Mouse (Mus musculus) lung, embryonic 15.5 days (tissue): ENCODE measurements at regions not wholly inside any gene's neighbourhood (a gene's known extent, or its start where the extent isn't known, plus 50 kb on each side); places are given as distances from the start of the nearest gene placed in this dataset.

Source experiments
- ATAC-seq: fragments of 200-750 bp; cut with Nextera tagmentation; 2 replicates; pipeline ENCODE4 v1.8.0; 2017; ENCODE audit warnings: moderate number of reproducible peaks, borderline replicate concordance; ENCODE audit not compliant: low FRiP score, low TSS enrichment; ENCODE audit errors: extremely low read depth
- H3K27ac ChIP-seq: fragments of 300-500 bp; sonication (generic); 2 replicates; pipeline ENCODE4 v1.5.1; 2015; ENCODE audit warnings: moderate library complexity, mild to moderate bottlenecking, inconsistent platforms
- H3K27me3 ChIP-seq: fragments of 300-500 bp; sonication (generic); 2 replicates; pipeline ENCODE4 v1.6.1; 2015; ENCODE audit warnings: inconsistent platforms
- H3K36me3 ChIP-seq: fragments of 300-500 bp; sonication (generic); 2 replicates; pipeline ENCODE4 v1.6.1; 2015; ENCODE audit warnings: inconsistent platforms
- H3K4me1 ChIP-seq: fragments of 300-500 bp; sonication (generic); 2 replicates; pipeline ENCODE4 v1.6.1; 2015; ENCODE audit warnings: inconsistent platforms
- H3K4me2 ChIP-seq: fragments of 300-500 bp; sonication (generic); 2 replicates; pipeline ENCODE4 v1.6.1; 2015; ENCODE audit warnings: inconsistent platforms, mild to moderate bottlenecking, moderate library complexity
- H3K4me3 ChIP-seq: fragments of 300-500 bp; sonication (generic); 2 replicates; pipeline ENCODE4 v1.5.1; 2015; ENCODE audit warnings: mild to moderate bottlenecking, inconsistent platforms
- H3K9ac ChIP-seq: fragments of 300-500 bp; sonication (generic); 2 replicates; pipeline ENCODE4 v1.6.1; 2015; ENCODE audit warnings: inconsistent platforms
- H3K9me3 ChIP-seq: fragments of 300-500 bp; sonication (generic); 2 replicates; pipeline ENCODE4 v1.6.1; 2016; ENCODE audit warnings: inconsistent platforms
- WGBS: fragments of 180-500 bp; shearing (Covaris S2); methylation state at CpG from one replicate; pipeline ENCODE4 v1.1.7; 2015; 5-methylcytosine and 5-hydroxymethylcytosine counted together

- H3K9ac ChIP-seq: no peak overlapping the region
- ATAC-seq: no peak
- WGBS: 90% methylated on average over 13 of the region's 13 CpGs
- H3K4me2 ChIP-seq: no peak overlapping the region
- no peak overlapping the region for H3K4me3 ChIP-seq
- no peaks in the 10 kb centered on the region for H3K27me3 ChIP-seq
- H3K9me3 ChIP-seq: no peaks in the 10 kb centered on the region
- H3K27ac ChIP-seq: no peak overlapping the region
- no peaks in the 10 kb centered on the region for H3K36me3 ChIP-seq
- no peaks in the 10 kb centered on the region for H3K4me1 ChIP-seq
Observed at GRCm38 (mm10) chr9:87320758-87321157, 65.4 kb upstream of the Cep162 start.

- 61% methylated on average over 7 of the region's 7 CpGs for WGBS
- Histone ChIP-seq H3K9me3 (no peaks in the 10 kb centered on the region), H3K27ac (no peak overlapping the region), H3K36me3 (no peaks in the 10 kb centered on the region), H3K9ac (no peak overlapping the region), H3K27me3 (no peaks in the 10 kb centered on the region), H3K4me2 (no peak overlapping the region), H3K4me3 (no peak overlapping the region), H3K4me1 (no peaks in the 10 kb centered on the region)
- ATAC-seq: no peak
Observed at GRCm38 (mm10) chr9:87318767-87319166, 63.4 kb upstream of the Cep162 start.

GRCm38 (mm10) chr9:87310150-87310549 lies 54.8 kb upstream of the Cep162 start:
- Histone ChIP-seq H3K4me1 (no peaks in the 10 kb centered on the region), H3K4me2 (no peak overlapping the region), H3K27me3 (no peaks in the 10 kb centered on the region), H3K9ac (no peak overlapping the region), H3K36me3 (no peaks in the 10 kb centered on the region), H3K27ac (no peak overlapping the region), H3K4me3 (no peak overlapping the region), H3K9me3 (no peaks in the 10 kb centered on the region)
- no peak for ATAC-seq
- WGBS: 70% methylated on average over 6 of the region's 6 CpGs
